Mouse (Mus musculus) telencephalon, adult 2 months (tissue): Measurements from ENCODE around the gene Gm26620.

Experiments used
- DNase-seq: peaks from one replicate; pipeline ENCODE4 v3.0.0-alpha.2; 2011; ENCODE audit warnings: low read depth, low spot score

The Gm26620 gene

GRCm38 (mm10) chr1:170884978-170885561 lies at the start of gene Gm26620, which contains the start of gene Dusp12:
Gene Gm26620 (plus strand): TSS chr1:170885065.
Gene Dusp12 (minus strand): TSS chr1:170885540.
- DNase-seq = peak; percentile 94

GRCm38 (mm10) chr1:170839685-170840084 lies 45.2 kb upstream of the Gm26620 start:
- peak; percentile 66 for DNase-seq

DNA sequence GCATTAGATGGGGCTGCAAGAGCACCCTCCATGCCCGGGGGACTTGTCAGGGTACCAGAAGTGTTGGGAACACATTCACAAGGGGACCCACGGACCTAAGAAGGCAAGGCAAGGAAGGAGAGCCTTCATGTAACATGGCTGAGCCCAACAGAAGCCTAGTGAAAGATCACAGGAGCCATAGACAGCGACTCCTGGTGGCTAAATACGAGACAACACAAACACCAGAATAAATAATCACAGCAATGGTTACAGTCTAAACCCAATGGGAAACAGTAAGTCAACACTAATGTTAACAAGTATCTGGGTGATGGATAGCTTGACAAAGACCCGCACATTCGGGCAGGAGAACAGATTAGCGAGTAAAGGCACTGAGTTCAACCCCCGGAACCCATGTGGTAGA lies 40.5 kb upstream of the Gm26620 start:
- DNase-seq = no peak

GRCm38 (mm10) chr1:170845448-170846307 lies 39.2 kb upstream of the Gm26620 start:
- no peak for DNase-seq

- DNase-seq = no peak
Measured at GRCm38 (mm10) chr1:170850007-170850406, 34.9 kb upstream of the Gm26620 start.

GRCm38 (mm10) chr1:170850637-170851624 lies 33.9 kb upstream of the Gm26620 start:
- no peak for DNase-seq

GRCm38 (mm10) chr1:170853604-170854003 lies 31.3 kb upstream of the Gm26620 start:
- DNase-seq = no peak

DNA sequence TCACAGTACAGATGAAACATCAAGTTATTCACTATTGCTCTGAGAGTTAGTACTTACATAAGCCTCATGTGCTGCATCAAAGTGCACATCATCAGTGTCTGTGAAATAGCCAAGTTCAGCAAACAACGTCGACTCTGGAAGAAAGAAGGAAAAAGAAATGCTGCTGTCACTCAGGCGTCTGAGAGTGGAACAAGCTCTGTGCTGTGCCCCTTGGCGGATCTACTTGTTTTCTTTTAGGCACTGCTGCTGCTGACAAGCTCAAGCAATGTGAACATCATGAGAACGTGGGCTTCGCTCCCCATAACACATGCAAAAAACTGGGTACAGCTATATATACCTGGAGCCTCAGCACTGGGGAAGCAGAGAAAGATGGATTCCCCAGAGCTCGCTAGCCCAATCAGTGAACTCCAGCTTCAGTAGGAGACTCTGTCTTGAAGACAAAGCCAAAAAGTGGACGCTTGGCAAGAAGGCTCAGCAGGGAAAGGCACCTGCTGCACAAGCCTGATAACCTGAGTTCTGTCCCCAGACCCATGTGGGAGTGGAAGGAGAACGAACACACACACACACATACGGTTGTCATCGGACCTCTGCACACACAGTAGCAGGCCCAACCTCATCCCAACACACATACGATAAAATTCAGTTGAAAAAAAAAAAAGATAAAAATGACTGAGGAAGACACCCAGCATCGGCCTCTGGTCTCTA lies 29.7 kb upstream of the Gm26620 start:
- no peak for DNase-seq

GRCm38 (mm10) chr1:170857369-170857768 lies 27.5 kb upstream of the Gm26620 start:
- DNase-seq = no peak

DNA sequence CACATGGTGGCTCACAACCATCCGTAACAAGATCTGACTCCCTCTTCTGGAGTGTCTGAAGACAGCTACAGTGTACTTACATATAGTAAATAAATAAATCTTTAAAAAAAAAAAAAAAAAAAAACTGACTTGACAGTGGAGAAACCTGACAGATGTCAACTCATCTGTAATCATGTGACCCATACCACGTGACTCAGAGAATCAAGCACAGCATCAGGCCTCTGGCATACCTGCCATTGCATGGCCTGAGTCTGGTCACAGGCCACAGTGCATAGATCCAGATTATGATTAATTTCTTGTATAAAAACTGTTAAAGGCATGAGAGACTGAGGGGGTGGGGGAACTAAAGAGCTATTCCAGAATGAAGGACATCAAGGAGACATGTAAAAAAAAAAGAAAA lies 26.0 kb upstream of the Gm26620 start:
- DNase-seq = no peak

DNA sequence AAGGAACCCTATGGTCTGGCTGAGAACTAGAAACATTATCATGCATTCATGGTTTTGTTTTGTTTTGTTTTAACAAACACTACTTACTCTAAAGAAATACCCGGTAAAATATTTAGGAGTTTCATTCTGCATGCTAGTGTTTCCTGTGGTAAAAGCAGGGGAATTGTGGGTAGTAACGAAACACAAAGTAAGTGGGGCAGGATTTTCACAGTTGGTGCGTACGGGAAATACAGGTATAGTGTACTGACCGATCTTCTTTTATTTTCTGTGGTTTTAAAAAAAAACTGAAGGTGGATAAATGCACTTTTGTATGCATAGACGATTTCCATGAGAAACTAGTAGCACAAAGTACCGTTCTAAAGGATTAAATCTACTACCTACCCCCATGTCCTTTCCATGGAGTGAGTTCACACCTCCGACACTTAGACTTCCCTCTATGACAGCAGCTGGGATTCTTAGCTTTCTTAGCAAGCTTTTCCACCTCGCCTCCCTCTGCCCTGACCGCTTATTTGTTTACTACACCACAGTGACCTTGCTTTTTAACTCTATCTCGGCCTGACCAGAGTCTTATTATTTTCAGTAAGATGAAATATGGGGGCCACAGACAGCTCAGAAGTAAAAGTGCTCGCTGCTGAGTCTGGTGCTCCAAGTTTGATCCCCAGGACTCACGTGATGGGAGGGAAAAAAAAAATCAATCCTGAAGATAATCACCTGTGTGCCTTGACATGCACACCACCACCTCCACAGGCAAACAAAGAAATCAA lies 23.0 kb upstream of the Gm26620 start:
- DNase-seq = no peak

GRCm38 (mm10) chr1:170862435-170862717 lies 22.5 kb upstream of the Gm26620 start:
- no peak for DNase-seq

GRCm38 (mm10) chr1:170863033-170863432 lies 21.8 kb upstream of the Gm26620 start:
- no peak for DNase-seq

DNA sequence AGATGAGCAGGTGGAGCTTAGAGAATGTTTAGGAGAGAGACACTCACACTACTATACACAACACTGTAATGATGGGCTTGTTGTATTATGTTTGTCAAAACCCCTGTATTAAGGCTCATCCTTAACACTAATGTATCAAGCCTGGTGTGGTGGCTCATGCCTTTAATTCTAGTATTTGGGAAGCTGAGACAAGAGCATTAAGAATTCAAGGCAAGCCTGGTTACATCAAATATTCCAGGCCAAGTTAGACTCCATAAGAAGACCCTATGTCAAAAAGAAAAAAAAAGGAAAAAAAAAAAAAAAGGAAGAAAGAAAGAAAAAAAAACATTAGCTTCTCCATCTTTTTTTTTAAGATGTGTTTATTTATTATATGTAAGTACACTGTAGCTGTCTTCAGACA lies 20.6 kb upstream of the Gm26620 start:
- no peak for DNase-seq

- no peak for DNase-seq
Measured at GRCm38 (mm10) chr1:170864754-170865153, 20.1 kb upstream of the Gm26620 start.

DNA sequence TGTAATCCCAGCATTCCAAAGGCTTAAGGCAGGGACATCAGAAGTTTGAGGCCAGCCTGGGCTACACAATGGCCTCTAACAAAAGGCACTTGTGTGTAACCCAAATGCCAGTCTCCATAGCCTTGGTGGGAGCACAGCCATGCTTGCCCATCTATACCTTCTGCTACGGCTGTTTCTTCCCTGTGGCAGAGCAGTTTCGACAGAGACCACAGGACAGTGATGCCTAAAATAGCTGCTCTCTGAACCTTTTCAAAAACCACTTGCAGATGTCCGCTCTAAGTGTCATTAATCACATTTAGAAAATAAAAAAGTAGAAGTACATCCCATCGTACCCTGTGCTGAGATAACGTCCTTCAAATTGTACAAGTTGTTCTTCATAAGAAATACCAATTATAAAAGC lies 19.5 kb upstream of the Gm26620 start:
- DNase-seq = no peak

GRCm38 (mm10) chr1:170866992-170867690 lies 17.7 kb upstream of the Gm26620 start:
- DNase-seq = no peak

- peak; percentile 93 for DNase-seq
Measured at GRCm38 (mm10) chr1:170867691-170868105, 17.2 kb upstream of the Gm26620 start, which contains the start of gene Atf6. Gene Atf6 (minus strand): TSS chr1:170867771.

DNA sequence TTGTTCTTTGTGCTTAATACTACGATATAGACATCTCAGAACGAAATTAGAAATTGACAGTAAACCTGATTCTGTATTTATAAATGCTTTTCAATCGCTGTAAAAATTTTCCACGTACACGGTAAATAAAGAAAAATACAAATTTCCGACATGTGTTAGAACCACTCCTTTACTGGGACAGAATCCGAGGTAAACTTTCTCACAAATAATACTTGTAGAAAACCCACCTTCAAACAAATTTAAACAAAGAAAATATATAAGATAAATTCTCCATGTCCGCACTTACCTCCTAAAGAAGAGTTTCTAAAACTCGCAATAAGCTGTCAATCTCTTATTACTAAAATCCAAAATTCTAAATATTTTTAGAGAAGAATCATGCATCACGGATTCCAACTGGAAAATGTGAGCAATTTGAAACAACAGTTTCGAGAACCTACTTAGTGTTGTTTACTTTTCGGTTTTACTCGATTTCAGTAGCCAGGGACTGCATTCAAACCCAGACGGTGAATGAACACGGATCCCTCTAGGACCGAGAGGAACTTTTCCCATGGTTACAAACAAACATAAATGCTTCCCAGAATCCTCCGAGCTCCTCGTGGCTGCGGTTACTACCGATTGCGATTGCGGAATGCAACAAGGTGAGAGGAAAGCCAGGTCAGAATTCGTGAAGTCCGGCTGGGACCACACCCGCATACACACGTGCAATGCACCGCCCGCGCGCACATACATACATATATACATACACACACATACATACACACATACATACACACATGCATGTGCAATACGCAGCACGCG lies 16.6 kb upstream of the Gm26620 start:
- DNase-seq = peak; percentile 92
